Mouse (Mus musculus): ENCODE measurements at regions not wholly inside any gene's neighbourhood (a gene's known extent, or its start where the extent isn't known, plus 50 kb on each side); places are given as distances from the start of the nearest gene placed in this dataset.

DNA sequence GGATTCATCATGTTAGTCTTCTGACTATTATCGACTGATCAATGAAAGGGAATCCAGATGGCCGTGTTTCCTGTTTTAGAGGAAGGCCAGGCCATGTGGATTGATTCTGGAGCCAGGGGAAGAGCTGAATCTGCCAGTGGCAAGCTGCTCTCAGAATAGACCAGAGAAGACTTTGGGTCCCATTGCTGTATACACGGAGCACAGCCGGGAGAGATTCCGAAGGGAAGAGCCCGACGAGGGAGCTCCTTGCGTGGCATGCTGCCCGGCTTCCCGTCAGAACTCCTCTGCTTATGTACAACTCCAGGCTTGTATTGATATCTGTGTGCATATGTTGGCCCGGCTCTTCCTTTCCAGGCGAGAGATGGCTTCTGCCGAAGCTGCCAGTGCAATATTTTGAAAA is 252.2 kb upstream of the Trib2 start:
- no peak for DNase-seq (ENCODE audit: low read depth, low spot score)

DNA sequence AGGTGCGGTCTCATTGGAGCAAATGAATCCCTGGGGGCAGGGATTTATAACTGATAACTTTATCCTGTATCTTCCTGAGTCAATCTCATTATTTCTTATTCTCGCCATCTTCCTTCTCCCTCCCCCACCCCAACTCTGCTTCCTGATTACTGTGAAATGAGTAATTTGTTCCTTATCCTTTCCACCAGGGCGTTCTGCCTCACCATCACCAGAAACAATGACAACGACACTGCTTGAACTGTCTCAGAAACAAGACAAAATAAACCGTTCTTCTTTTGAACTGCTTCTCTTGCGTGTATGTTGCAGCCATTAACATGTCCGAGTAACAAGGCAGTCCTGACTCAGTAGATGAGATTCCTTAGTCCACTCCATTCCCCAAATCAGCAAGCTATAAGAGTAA is 246.0 kb upstream of the Trib2 start:
- DNase-seq (ENCODE audit: low read depth, low spot score): no peak

- DNase-seq (ENCODE audit: low read depth, low spot score): peak; percentile 37
Observed at GRCm38 (mm10) chr12:16060461-16060860, 243.7 kb upstream of the Trib2 start.

DNA sequence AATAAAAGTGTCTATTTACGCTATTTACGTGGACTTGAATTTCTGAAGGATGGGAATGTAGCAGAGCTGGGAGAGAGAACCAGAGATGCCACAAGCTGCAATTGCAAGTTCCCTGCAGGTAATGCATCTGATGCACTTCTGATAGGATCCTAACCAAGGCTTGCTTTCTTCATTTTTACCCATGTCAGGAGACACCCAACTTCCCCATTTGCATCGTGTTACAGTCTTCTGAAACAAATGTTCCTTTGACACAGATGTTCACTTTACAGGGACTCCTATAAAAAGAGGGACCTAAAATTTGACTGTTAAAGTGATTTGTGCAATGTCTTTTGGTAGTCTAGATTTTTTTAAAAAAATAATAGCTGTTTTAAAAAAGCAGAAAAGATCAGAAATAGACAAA is 241.5 kb upstream of the Trib2 start:
- DNase-seq (ENCODE audit: low read depth, low spot score): no peak

DNA sequence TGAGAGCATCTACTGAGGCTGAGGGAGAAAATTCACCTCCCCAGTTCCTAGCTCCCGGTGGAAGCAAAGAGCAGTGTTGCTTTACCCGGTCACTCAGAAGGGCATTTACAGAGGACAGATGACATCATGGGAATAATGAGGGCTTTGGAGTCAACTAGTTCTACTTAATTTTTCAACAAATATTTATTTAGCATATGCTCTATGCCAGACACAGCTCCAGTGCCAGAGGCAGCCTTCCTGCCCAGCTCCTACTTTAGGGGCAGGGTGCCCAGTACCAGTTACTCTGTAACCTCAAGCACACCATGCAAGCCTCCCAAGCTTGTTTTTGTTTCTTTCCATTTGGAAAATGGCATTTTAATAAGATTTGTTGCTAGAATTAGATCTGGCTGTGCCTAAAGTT is 240.1 kb upstream of the Trib2 start:
- DNase-seq (ENCODE audit: low read depth, low spot score): no peak

DNA sequence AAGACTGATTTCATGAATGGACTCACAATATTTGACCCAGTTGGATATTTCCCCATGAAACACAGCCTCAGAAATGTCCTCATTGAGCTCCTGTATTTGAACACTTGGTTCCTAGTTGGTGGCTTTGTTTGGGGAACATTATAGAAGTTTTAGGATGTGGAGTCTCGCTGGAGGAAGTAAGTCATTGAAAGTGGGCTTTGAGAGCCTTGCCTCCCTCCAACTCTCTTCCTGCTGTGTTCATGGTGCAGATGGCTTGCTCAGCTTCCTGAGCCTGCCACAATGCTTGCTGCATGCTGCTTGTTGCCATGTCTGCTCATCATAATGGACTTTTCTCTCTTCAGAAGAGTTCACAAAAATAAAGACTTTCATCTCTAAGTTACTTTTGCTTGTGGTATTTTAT is 239.5 kb upstream of the Trib2 start:
- no peak for DNase-seq (ENCODE audit: low read depth, low spot score)

- DNase-seq (ENCODE audit: low read depth, low spot score): no peak
Observed at GRCm38 (mm10) chr12:16054591-16054990, 237.9 kb upstream of the Trib2 start.

DNA sequence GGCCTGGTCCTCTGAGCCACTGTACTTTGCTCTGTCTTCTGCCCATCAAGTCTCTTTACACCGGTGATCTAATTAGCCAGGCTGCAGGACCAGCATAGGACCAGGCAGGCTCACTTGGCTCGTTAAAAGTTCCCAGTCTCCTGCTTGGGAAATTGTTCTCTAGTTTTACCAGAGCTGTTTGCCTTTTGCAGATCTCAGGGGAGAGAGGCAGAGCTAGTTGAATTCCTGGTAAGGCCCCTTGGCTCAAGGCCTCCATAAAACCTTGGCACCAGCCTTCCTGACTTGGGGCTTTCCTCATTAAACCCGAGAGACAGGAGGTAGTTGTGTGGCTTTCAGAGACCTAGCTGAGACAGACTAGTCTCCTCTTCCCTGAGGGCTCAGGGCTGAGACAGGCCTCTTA is 237.0 kb upstream of the Trib2 start:
- peak; percentile 31 for DNase-seq (ENCODE audit: low read depth, low spot score)

DNA sequence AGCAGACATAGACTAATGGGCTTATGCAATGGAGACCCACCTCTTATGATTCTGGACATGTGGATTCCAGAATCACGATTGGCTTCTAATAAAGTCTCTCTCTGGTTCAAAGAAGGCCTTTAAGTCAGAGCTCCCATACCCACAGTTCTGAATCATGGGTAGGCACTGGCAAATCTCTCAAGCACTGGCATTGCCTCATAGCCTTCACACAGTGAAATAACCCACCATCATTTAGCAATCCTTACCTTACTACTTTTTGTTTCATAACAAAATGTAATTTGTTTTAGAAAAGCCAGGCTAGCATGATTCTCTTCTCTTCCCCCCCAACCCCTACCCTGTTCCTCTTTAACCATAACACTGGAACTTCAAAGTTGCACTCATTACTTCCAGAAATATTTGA is 236.3 kb upstream of the Trib2 start:
- no peak for DNase-seq (ENCODE audit: low read depth, low spot score)

- peak; percentile 49 for DNase-seq (ENCODE audit: low read depth, low spot score)
Observed at GRCm38 (mm10) chr12:16052353-16052752, 235.6 kb upstream of the Trib2 start.

- DNase-seq (ENCODE audit: low read depth, low spot score): no peak
Observed at GRCm38 (mm10) chr12:16051439-16051838, 234.7 kb upstream of the Trib2 start.

GRCm38 (mm10) chr12:16049545-16049944 is 232.8 kb upstream of the Trib2 start:
- no peak for DNase-seq (ENCODE audit: low read depth, low spot score)

GRCm38 (mm10) chr12:16046643-16047042 is 229.9 kb upstream of the Trib2 start:
- no peak for DNase-seq (ENCODE audit: low read depth, low spot score)

DNA sequence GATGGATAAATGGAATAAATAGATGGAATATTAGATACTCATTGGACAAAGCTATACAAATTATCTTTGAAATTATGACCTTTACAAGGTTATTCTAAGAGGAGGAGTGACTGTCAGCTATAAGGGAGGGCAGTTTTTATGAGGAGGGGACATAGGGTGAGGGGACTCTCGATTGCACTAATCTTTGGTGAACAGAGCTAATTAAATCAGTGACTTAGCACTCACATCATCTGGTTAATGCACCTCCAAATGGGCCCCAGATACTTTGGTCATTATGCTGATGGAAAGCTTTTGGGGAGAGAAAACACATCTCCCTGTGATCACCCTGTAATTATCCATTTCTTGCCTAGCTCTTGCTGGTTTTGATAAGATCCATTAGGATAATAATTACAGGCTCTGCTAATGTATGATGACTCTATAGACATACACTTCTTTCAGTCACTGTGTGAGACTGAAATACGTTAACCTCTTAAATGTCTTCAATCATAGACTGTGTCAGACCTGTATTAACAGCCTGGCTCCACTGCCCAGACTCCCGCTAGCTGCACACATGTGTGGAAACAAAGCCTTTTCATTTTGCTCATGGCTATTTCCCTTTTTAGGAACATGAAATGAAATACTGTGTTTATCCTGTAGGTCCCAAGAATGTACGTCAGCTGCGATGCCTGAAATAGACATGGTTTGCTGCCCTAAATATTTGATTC is 229.2 kb upstream of the Trib2 start:
- DNase-seq (ENCODE audit: low read depth, low spot score): no peak

- DNase-seq (ENCODE audit: low read depth, low spot score): no peak
Observed at GRCm38 (mm10) chr12:16043466-16044214, 226.9 kb upstream of the Trib2 start.

- peak; percentile 53 for DNase-seq (ENCODE audit: low read depth, low spot score)
Observed at GRCm38 (mm10) chr12:16042362-16042761, 225.6 kb upstream of the Trib2 start.

DNA sequence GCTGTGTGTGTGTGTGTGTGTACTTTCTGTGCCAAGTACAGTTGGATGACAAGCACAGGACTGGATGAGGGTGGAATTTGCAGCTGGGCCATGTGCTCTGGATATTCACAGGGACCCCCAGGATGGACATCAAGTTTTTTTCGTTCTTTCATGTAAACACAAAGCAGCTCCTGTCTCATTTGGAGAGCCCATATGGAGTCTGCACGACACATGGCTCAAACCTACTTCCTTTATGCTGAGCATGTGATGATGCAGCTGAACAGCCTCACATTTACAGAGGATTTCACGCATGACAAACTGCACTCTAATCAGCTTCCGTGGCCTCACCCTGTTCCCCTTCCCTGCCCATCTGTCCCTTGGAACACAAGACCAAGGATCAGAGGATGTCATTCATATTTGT is 224.4 kb upstream of the Trib2 start:
- no peak for DNase-seq (ENCODE audit: low read depth, low spot score)

GRCm38 (mm10) chr12:16035551-16035950 is 218.8 kb upstream of the Trib2 start:
- DNase-seq (ENCODE audit: low read depth, low spot score): no peak

DNA sequence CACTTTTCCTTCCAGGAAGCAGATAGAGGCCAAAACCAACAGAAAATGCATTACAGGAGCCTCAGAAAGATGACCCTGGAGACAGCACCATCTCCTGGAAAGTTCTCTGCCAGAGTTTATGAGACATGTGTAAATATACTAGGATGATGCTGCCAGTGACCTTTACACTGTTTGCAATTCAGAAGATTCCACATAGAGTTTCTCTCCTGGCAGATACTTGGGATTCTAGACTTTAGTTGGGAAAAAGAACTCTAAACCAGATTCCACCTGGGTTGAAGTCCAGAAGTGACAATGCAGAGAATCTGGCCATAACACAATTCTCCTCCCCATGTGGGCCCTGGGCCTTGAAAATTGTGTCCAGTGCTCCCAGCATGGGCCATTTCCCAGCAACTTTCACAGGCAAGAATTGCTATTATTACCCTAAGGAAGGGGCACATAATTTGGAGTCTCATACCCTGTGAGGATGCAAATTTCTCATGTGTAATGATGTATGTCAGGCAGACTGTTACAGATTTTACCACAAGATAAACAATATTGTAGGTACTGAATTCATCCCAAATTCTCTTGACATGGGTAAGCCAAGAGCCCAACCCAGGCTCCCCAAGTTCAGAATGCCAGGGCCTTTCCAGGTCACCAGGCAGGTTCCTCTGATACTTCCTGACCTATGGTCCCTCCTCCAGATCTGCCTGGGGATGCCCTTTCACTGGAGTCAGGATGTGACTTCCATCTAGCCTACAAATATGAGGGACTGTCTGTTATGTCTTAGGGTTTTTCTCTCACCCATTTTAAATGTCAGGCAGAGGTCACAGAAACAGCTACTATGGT is 218.2 kb upstream of the Trib2 start:
- DNase-seq (ENCODE audit: low read depth, low spot score): no peak

- no peak for DNase-seq (ENCODE audit: low read depth, low spot score)
Observed at GRCm38 (mm10) chr12:16026654-16027053, 209.9 kb upstream of the Trib2 start.

GRCm38 (mm10) chr12:16023273-16023672 is 206.6 kb upstream of the Trib2 start:
- DNase-seq (ENCODE audit: low read depth, low spot score): no peak

- peak; percentile 77 for DNase-seq (ENCODE audit: low read depth, low spot score)
Observed at GRCm38 (mm10) chr12:16021202-16021821, 204.6 kb upstream of the Trib2 start.

Data from 3T3-L1 (cell line).